Mouse (Mus musculus) spleen, adult 2 months (tissue): ENCODE measurements around the gene Prkn. TPM values are rescaled to one million over a fixed set of nuclear protein-coding genes. Genes with fewer than 3 reads are reported as not detected.

Experiments used
- DNase-seq, 2 experiments: peaks; one replicate each; pipeline versions ENCODE4 v3.0.0 to v3.0.0-alpha.2; 2012 to 2021; ENCODE audit warnings: low spot score in 2 of 2, low read depth in 1 of 2
- H3K27ac ChIP-seq: fragments of 200-500 bp; 2 replicates; pipeline ENCODE4 v1.5.1; 2012; ENCODE audit warnings: low read length, inconsistent platforms; ENCODE audit not compliant: insufficient read depth
- H3K27me3 ChIP-seq: fragments of 200-500 bp; 2 replicates; pipeline ENCODE4 v1.6.1; 2012; ENCODE audit warnings: mild to moderate bottlenecking, moderate library complexity, low read length, inconsistent platforms; ENCODE audit not compliant: control insufficient read depth, insufficient read depth
- H3K36me3 ChIP-seq: fragments of 200-500 bp; 2 replicates; pipeline ENCODE4 v1.6.1; 2012; ENCODE audit warnings: mild to moderate bottlenecking, low read length, inconsistent platforms; ENCODE audit not compliant: control insufficient read depth, insufficient read depth
- H3K4me1 ChIP-seq: fragments of 200-500 bp; 2 replicates; pipeline ENCODE4 v1.6.1; 2011; ENCODE audit warnings: inconsistent platforms; ENCODE audit not compliant: control insufficient read depth, insufficient read depth, insufficient read length
- H3K4me3 ChIP-seq: fragments of 200-500 bp; 2 replicates; pipeline ENCODE4 v1.5.1; 2011; ENCODE audit warnings: mild to moderate bottlenecking, inconsistent platforms; ENCODE audit not compliant: insufficient read depth, insufficient read length; ENCODE audit errors: extremely low read depth
- CTCF ChIP-seq: fragments of 200-500 bp; IDR thresholded peaks from 2 replicates; pipeline ENCODE4 v1.5.1; 2011; ENCODE audit warnings: mild to moderate bottlenecking, inconsistent platforms; ENCODE audit not compliant: insufficient read depth, insufficient read length, insufficient replicate concordance; ENCODE audit errors: extremely low read depth
- POLR2A ChIP-seq: fragments of 200-500 bp; IDR thresholded peaks from 2 replicates; pipeline ENCODE4 v1.6.1; 2011; ENCODE audit warnings: low read depth, low read length, inconsistent platforms
- WGBS: fragments of 180-500 bp; shearing (Covaris S2); methylation state at CpG from one replicate; pipeline ENCODE4 v1.1.7; 2018; 5-methylcytosine and 5-hydroxymethylcytosine counted together
- polyA plus RNA-seq: library from polyadenylated mRNA; depleted of rRNA; stranded (reverse); fragments of >200 nt; gene quantifications from 2 replicates; pipeline ENCODE4 v1.2.3, GENCODE M21; 2012

Gene Prkn
- polyA plus RNA-seq, 1 experiment = 0.72 TPM

DNA sequence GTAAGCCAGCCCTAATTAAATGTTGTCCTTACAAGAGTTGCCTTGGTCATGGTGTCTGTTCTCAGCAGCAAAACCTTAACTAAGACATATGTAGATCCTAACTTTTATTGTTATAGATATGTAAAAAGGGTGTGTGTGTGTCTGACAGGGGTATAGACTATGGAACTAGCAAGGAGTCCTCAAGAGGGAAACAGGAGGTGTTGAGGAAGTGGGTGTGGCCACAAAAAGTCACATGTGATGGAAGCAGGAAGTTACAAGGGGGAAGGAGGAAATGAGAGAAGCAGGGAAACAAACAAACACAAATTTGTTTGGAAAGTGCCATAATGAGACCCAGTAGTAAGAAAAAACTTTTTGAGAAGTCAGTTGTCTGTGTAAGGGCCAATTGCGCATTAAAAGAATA, 1253.8 kb downstream of the Prkn start:
- WGBS = 100% methylated on average over 1 of the region's 1 CpGs
- Histone ChIP-seq H3K36me3 (no peaks in the 10 kb centered on the region), H3K27me3 (no peaks in the 10 kb centered on the region), H3K4me1 (no peaks in the 10 kb centered on the region), H3K4me3 (no peak overlapping the region), H3K27ac (no peak overlapping the region)
- no peak for DNase-seq
- TF ChIP-seq CTCF = no peak
- no peak for TF ChIP-seq POLR2A

DNA sequence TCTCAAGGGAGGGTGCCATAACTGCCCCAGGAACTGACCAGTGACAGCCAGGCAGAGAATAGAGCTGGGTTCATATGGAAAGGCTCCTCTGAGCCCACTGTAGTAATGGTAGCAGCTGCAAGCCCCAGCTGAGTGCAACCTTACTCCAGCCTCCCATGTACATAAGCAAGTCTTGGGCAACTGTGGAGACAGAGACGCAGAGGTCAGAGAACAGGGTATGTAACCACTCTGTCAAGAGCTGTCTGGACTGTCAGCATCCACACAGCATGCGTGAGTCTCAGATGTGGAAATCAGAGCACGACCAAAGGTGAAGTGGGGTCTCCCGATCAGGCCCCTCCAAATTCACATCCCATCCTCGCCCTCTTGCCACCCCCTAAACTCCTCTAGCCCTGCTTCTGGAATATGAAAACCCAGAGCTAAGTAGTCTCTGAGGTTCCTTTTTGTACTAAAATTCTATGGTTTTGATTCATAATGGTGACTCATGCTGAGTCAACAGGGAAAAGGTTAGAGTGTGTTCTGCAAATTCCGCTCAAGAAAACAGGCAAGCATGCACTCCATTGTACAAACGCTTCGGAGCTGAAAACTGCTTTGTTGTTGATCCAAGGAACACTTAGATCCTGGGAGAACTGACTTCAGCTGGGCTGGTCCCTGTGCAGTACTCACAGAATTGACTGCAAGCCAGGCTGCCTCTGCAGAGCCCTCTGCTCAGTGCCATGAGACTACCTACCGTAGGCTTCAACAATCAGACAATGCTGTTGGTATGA, 1254.8 kb downstream of the Prkn start:
- Histone ChIP-seq H3K4me3 (no peak overlapping the region), H3K4me1 (no peaks in the 10 kb centered on the region), H3K36me3 (no peaks in the 10 kb centered on the region), H3K27me3 (no peaks in the 10 kb centered on the region), H3K27ac (no peak overlapping the region)
- TF ChIP-seq POLR2A (no peak), CTCF (no peak)
- DNase-seq = no peak
- 92% methylated on average over 9 of the region's 9 CpGs for WGBS

DNA sequence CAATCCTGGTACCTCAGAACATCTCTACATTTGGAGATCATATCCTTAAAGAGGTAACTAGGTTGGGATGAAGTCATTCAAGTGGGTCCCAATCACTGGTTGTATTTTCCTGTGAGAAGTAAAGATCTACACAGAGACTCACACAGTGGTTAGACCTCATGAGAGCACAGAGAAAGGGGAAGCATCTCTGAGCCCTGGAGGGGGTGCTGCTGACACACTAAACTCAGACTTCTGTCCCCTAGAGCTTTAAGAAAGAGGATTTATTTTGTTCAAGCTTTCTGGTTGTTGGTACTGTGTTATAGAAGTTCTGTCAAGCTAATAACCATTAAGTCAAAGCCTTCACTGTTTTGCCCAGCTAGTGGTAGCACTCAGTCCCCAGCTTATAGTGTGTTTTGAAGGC, 1259.2 kb downstream of the Prkn start:
- Histone ChIP-seq H3K4me1 (no peaks in the 10 kb centered on the region), H3K27ac (no peak overlapping the region), H3K4me3 (no peak overlapping the region), H3K27me3 (no peaks in the 10 kb centered on the region), H3K36me3 (no peaks in the 10 kb centered on the region)
- TF ChIP-seq CTCF = peak; percentile 4; the same call in 1 of the 2 replicates
- no peak for TF ChIP-seq POLR2A
- DNase-seq = no peak

DNA sequence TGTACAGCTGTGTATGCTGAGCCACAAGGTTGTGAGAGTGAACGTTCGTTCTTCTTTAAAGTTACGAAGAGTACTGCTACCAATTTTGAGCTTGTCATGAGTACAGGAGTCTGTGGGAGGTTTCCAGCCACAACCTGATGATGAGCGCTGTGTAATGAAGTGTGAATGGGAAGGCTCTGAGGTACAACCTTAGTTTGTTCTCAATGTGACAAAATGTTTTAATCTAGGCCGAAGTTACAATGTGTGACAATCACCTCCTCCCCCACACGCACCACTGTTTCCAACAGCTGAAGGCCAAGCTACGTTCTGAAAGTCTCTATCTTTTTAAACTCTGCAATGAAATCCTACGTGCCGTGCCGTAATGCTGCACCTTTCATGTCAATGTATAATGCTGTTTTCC, 1262.1 kb downstream of the Prkn start:
- 91% methylated on average over 10 of the region's 10 CpGs for WGBS
- H3K4me1 ChIP-seq = no peaks in the 10 kb centered on the region

DNA sequence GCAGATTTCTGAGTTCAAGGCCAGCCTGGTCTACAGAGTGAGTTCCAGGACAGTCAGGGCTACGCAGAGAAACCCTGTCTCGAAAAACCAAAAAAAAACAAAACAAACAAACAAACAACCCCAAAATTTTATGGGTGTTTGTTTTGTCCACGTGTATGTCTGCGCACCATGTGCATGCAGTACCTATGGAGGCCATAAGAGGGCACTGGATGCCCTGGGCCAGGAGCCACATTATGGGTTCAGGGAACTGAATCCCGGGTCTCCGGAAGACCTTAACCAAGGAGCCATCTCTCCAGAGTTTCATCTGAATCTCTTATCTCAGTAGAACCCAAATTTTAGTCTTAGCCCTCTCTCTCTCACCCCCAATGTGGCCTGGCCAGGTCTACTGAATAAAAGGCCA, 1263.6 kb downstream of the Prkn start:
- no peak overlapping the region for H3K4me3 ChIP-seq
- WGBS = 87% methylated on average over 6 of the region's 6 CpGs
- TF ChIP-seq CTCF (no peak), POLR2A (no peak)
- peak in 1 of 2 experiments; percentile 9 for DNase-seq
- H3K36me3 ChIP-seq = no peaks in the 10 kb centered on the region
- H3K27me3 ChIP-seq = no peaks in the 10 kb centered on the region
- no peaks in the 10 kb centered on the region for H3K4me1 ChIP-seq
- no peak overlapping the region for H3K27ac ChIP-seq

More for the DNA sequence above, 1262.1 kb downstream of the Prkn start:
- DNase-seq = no peak
- no peak for TF ChIP-seq POLR2A
- no peak for TF ChIP-seq CTCF
- no peaks in the 10 kb centered on the region for H3K27me3 ChIP-seq
- H3K36me3 ChIP-seq = no peaks in the 10 kb centered on the region
- no peak overlapping the region for H3K27ac ChIP-seq
- H3K4me3 ChIP-seq = no peak overlapping the region

GRCm38 (mm10) chr17:12104245-12104644, 1264.1 kb downstream of the Prkn start:
- TF ChIP-seq CTCF (no peak), POLR2A (no peak)
- no peaks in the 10 kb centered on the region for H3K27me3 ChIP-seq
- H3K4me3 ChIP-seq = no peak overlapping the region
- H3K27ac ChIP-seq = no peak overlapping the region
- no peaks in the 10 kb centered on the region for H3K4me1 ChIP-seq
- DNase-seq = no peak
- no peaks in the 10 kb centered on the region for H3K36me3 ChIP-seq
- WGBS = 86% methylated on average over 7 of the region's 7 CpGs

- Histone ChIP-seq H3K27ac (no peak overlapping the region), H3K4me1 (no peaks in the 10 kb centered on the region), H3K4me3 (no peak overlapping the region), H3K27me3 (no peaks in the 10 kb centered on the region), H3K36me3 (no peaks in the 10 kb centered on the region)
- DNase-seq = no peak
- WGBS = 88% methylated on average over 6 of the region's 6 CpGs
- TF ChIP-seq POLR2A = no peak
- no peak for TF ChIP-seq CTCF
Observed at GRCm38 (mm10) chr17:12104690-12105089, 1264.5 kb downstream of the Prkn start.
